Mouse (Mus musculus): ENCODE measurements around the gene Tprn.

DNA sequence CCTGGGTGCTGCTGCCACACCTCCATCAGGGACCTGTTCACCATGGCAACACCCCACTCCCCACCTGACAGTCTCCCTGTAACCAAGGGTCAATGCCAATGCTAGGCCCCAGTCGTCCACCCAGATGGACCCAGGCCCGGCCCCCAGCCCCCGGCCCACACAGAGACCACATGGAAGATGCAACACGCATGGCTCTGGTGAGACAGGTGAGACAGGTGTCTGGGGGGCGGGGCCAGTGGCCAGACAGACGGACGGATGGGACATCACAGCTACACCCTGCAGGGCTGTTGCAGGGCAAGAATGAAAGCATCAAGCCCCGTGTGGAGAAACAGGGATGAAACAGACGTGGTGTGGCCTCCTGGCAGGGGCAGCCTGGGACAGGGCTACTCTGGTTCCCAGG, 31.3 kb downstream of the Tprn start:
- TF ChIP-seq CTCF (conservative IDR thresholded peaks at IDR 0.05; ENCODE audit: insufficient read depth, insufficient read length, low read depth, low read length) (no peak), POLR2A (IDR thresholded peaks at IDR 0.05; ENCODE audit: low read depth, low read length) (no peak)
